Mouse (Mus musculus) E14TG2a.4 (cell line): ENCODE measurements around the gene Nav3.
"Not testable (repeated sequence)": the region's sequence is repeated elsewhere in the genome, so short reads cannot be mapped to it uniquely, and the experiment has no call there.

Source experiments
- CTCF ChIP-seq: conservative IDR thresholded peaks from 2 replicates; pipeline ENCODE4 v1.5.1; 2014; ENCODE audit warnings: low read length
- POU5F1 ChIP-seq: IDR thresholded peaks from 2 replicates; pipeline ENCODE4 v1.6.1; 2014; ENCODE audit warnings: low read length, borderline replicate concordance

- not testable (repeated sequence) for TF ChIP-seq CTCF, POU5F1
These were observed 454.7 kb downstream of the Nav3 start for GRCm38 (mm10) chr10:110001328-110001727.
